8 mouse cellular contexts compared by ENCODE assay signal in genomic region chr17:47832501-47833028, GRCm38 (mm10). TPM values are rescaled to one million over a fixed set of nuclear protein-coding genes. Genes with fewer than 3 reads are reported as not detected.
A peak's percentile ranks its signal among the peaks of the same experiment; 100 is the strongest.
DNase-seq lines count a peak whose midpoint lies in the region; ATAC-seq and TF ChIP-seq lines count a peak whose summit lies in the region.

No protein-coding gene starts in this region.

- peaks cover 7% of the 10 kb centered on the region for H3K4me1 ChIP-seq in kidney, postnatal 0 days (replicated peaks; ENCODE audit: insufficient read depth, low read length)
- H3K4me1 ChIP-seq in embryonic facial prominence, embryonic 11.5 days (ENCODE audit: control insufficient read depth, insufficient read depth, low read length): peaks cover 9% of the 10 kb centered on the region
- H3K4me1 ChIP-seq in intestine, embryonic 15.5 days (replicated peaks): peaks cover 43% of the 10 kb centered on the region
- H3K4me1 ChIP-seq in midbrain, postnatal 0 days (ENCODE audit: insufficient read depth, low read length): peaks cover 6% of the 10 kb centered on the region; the same call in 1 of the 2 replicates

- H3K36me3 ChIP-seq in kidney, postnatal 0 days (ENCODE audit: insufficient read depth, low read length): no peaks in the 10 kb centered on the region
- no peaks in the 10 kb centered on the region; the same call in 1 of the 2 replicates for H3K36me3 ChIP-seq in embryonic facial prominence, embryonic 11.5 days (replicated peaks; ENCODE audit: control insufficient read depth, insufficient read depth, low read depth, low read length)
- 0 out of 2 replicates have a peak, but pooled peaks cover 5% of the 10 kb centered on the region for H3K36me3 ChIP-seq in intestine, embryonic 15.5 days
- H3K36me3 ChIP-seq in midbrain, postnatal 0 days (ENCODE audit: insufficient read depth, low read length): no peaks in the 10 kb centered on the region

- peak overlapping the region; percentile 32; the same call in 1 of the 2 replicates for H3K27ac ChIP-seq in kidney, postnatal 0 days
- peak overlapping the region; percentile 75 for H3K27ac ChIP-seq in embryonic facial prominence, embryonic 11.5 days (replicated peaks; ENCODE audit: low read depth, low read length)
- H3K27ac ChIP-seq in intestine, embryonic 15.5 days: peak overlapping the region; percentile 83
- H3K27ac ChIP-seq in midbrain, postnatal 0 days (ENCODE audit: low read depth, low read length): no peak overlapping the region

- peak; percentile 67 for ATAC-seq in kidney, postnatal 0 days (replicated peaks; ENCODE audit: low FRiP score, low read depth)
- ATAC-seq in embryonic facial prominence, embryonic 11.5 days (replicated peaks; ENCODE audit: insufficient number of reproducible peaks, low FRiP score, low TSS enrichment, low read depth): peak; percentile 45
- peak; percentile 54 for ATAC-seq in intestine, embryonic 15.5 days
- 0 out of 2 replicates have a peak, but pooled peaks have one; percentile 22 for ATAC-seq in midbrain, postnatal 0 days (ENCODE audit: low FRiP score)

- peak overlapping the region; percentile 91 for H3K4me2 ChIP-seq in kidney, postnatal 0 days (ENCODE audit: low read length)
- peak overlapping the region; percentile 85 for H3K4me2 ChIP-seq in embryonic facial prominence, embryonic 11.5 days (ENCODE audit: low read depth, low read length)
- peak overlapping the region; percentile 94 for H3K4me2 ChIP-seq in intestine, embryonic 15.5 days (replicated peaks)
- H3K4me2 ChIP-seq in midbrain, postnatal 0 days (ENCODE audit: low read depth, low read length, poor library complexity, severe bottlenecking): peak overlapping the region; percentile 89

- peaks cover 10% of the 10 kb centered on the region; the same call in 1 of the 2 replicates for H3K27me3 ChIP-seq in kidney, postnatal 0 days (ENCODE audit: insufficient read depth, low read length)
- peaks cover 3% of the 10 kb centered on the region for H3K27me3 ChIP-seq in embryonic facial prominence, embryonic 11.5 days (ENCODE audit: control insufficient read depth, insufficient read depth, low read length)
- no peaks in the 10 kb centered on the region; the same call in 1 of the 2 replicates for H3K27me3 ChIP-seq in intestine, embryonic 15.5 days (replicated peaks)
- peaks cover 25% of the 10 kb centered on the region for H3K27me3 ChIP-seq in midbrain, postnatal 0 days (ENCODE audit: insufficient read depth, low read length)

- DNase-seq in kidney, postnatal 0 days (ENCODE audit: low spot score): no peak
- no peak for DNase-seq in kidney, postnatal 25 days
- DNase-seq in embryonic facial prominence, embryonic 11.5 days (ENCODE audit: low spot score): peak; percentile 49
- no peak for DNase-seq in midbrain, postnatal 0 days (ENCODE audit: low spot score)
- DNase-seq in frontal cortex, postnatal 25 days (ENCODE audit: low spot score in 2 of 2): no peak
- DNase-seq in ovary, adult 18-20 months (ENCODE audit: low spot score): no peak
- no peak for DNase-seq in left cerebral cortex, adult 18-20 months (ENCODE audit: low spot score in 2 of 2)

- H3K4me3 ChIP-seq in kidney, postnatal 0 days (replicated peaks; ENCODE audit: low read depth, low read length): peak overlapping the region; percentile 69
- peak overlapping the region; percentile 94 for H3K4me3 ChIP-seq in embryonic facial prominence, embryonic 11.5 days (ENCODE audit: low read depth, low read length)
- H3K4me3 ChIP-seq in intestine, embryonic 15.5 days (replicated peaks): peak overlapping the region; percentile 72
- H3K4me3 ChIP-seq in midbrain, postnatal 0 days (ENCODE audit: low read depth, low read length): peak overlapping the region; percentile 43

- peak overlapping the region; percentile 67 for H3K9ac ChIP-seq in kidney, postnatal 0 days (ENCODE audit: low read depth, low read length)
- peak overlapping the region; percentile 87 for H3K9ac ChIP-seq in embryonic facial prominence, embryonic 11.5 days (replicated peaks; ENCODE audit: low read length)
- peak overlapping the region; percentile 73 for H3K9ac ChIP-seq in intestine, embryonic 15.5 days
- peak overlapping the region; percentile 50; the same call in 1 of the 2 replicates for H3K9ac ChIP-seq in midbrain, postnatal 0 days (replicated peaks; ENCODE audit: low read length, poor library complexity, severe bottlenecking)

- no peak for TF ChIP-seq CTCF in kidney, postnatal 0 days (IDR thresholded peaks at IDR 0.05; ENCODE audit: low read depth)
- TF ChIP-seq CTCF in midbrain, postnatal 0 days (IDR thresholded peaks at IDR 0.05): no peak

- no peaks in the 10 kb centered on the region for H3K9me3 ChIP-seq in kidney, postnatal 0 days (replicated peaks; ENCODE audit: low read length)
- no peaks in the 10 kb centered on the region for H3K9me3 ChIP-seq in embryonic facial prominence, embryonic 11.5 days (replicated peaks; ENCODE audit: control insufficient read depth, low read length)
- no peaks in the 10 kb centered on the region for H3K9me3 ChIP-seq in intestine, embryonic 15.5 days
- H3K9me3 ChIP-seq in midbrain, postnatal 0 days (ENCODE audit: low read length): no peaks in the 10 kb centered on the region

- WGBS in kidney, postnatal 0 days: 2% methylated on average over 17 of the region's 17 CpGs
- WGBS in embryonic facial prominence, embryonic 11.5 days: under 1% methylated on average over 17 of the region's 17 CpGs
- under 1% methylated on average over 17 of the region's 17 CpGs for WGBS in intestine, embryonic 15.5 days
- under 1% methylated on average over 17 of the region's 17 CpGs for WGBS in midbrain, postnatal 0 days

RNA-seq across cellular contexts. Expression of gene Mdfi, which starts 1.9 kb away (rescaled TPM):
- 5.5 and 6.2 TPM in 2 replicates for polyA plus RNA-seq in kidney, postnatal 0 days (2015; fragmentation: Nextera tagmentation; extraction: Ambion mirVana)
- 75.2 and 95.7 TPM in 2 replicates for polyA plus RNA-seq in embryonic facial prominence, embryonic 11.5 days (2014; fragmentation: Nextera tagmentation; extraction: Ambion mirVana)
- polyA plus RNA-seq in intestine, embryonic 15.5 days (2015; fragmentation: Nextera tagmentation; extraction: Ambion mirVana): 8.3 and 9.5 TPM in 2 replicates
- 19.2 and 21.4 TPM in 2 replicates for total RNA-seq in midbrain, postnatal 0 days (2014; rRNA removed)
- 1.3 and 1.6 TPM in 2 replicates for polyA plus RNA-seq in midbrain, postnatal 0 days (2015; fragmentation: Nextera tagmentation; extraction: Ambion mirVana)
- total RNA-seq in left cerebral cortex, adult 18-20 months (2021): under 1 TPM in 1 of 2 experiments, not detected in 1; 0.88 TPM

Comparison
In these comparisons a context has a peak if more than half of its experiments do, and no peak if none do; other contexts are left out.
1. H3K4me3 ChIP-seq: peak in every context shown above with its lines; median percentile 94 in embryonic facial prominence, embryonic 11.5 days; 72 in intestine, embryonic 15.5 days; 69 in kidney, postnatal 0 days; 43 in midbrain, postnatal 0 days.